Mouse (Mus musculus) embryonic facial prominence, embryonic 15.5 days (tissue): Measurements from ENCODE around the gene Mphosph6. TPM values are rescaled to one million over a fixed set of nuclear protein-coding genes. Genes with fewer than 3 reads are reported as not detected.

Experiments
- ATAC-seq: fragments of 200-750 bp; cut with Nextera tagmentation; 2 replicates; pipeline ENCODE4 v1.8.0; 2017; ENCODE audit warnings: low read depth, moderate TSS enrichment; ENCODE audit not compliant: insufficient number of reproducible peaks, low FRiP score, low TSS enrichment
- H3K27ac ChIP-seq: fragments of 300-500 bp; sonication (generic); replicated peaks from 2 replicates; pipeline ENCODE4 v1.5.1; 2015; ENCODE audit warnings: mild to moderate bottlenecking, inconsistent platforms
- H3K27me3 ChIP-seq: fragments of 300-500 bp; sonication (generic); 2 replicates; pipeline ENCODE4 v1.6.1; 2015; ENCODE audit warnings: inconsistent platforms
- H3K36me3 ChIP-seq: fragments of 300-500 bp; sonication (generic); 2 replicates; pipeline ENCODE4 v1.6.1; 2015; ENCODE audit warnings: mild to moderate bottlenecking, inconsistent platforms
- H3K4me1 ChIP-seq: fragments of 300-500 bp; sonication (generic); 2 replicates; pipeline ENCODE4 v1.6.1; 2015; ENCODE audit warnings: inconsistent platforms
- H3K4me2 ChIP-seq: fragments of 300-500 bp; sonication (generic); replicated peaks from 2 replicates; pipeline ENCODE4 v1.6.1; 2015; ENCODE audit warnings: mild to moderate bottlenecking, inconsistent platforms
- H3K4me3 ChIP-seq: fragments of 300-500 bp; sonication (generic); replicated peaks from 2 replicates; pipeline ENCODE4 v1.5.1; 2015; ENCODE audit warnings: mild to moderate bottlenecking, inconsistent platforms
- H3K9ac ChIP-seq: fragments of 300-500 bp; sonication (generic); 2 replicates; pipeline ENCODE4 v1.6.1; 2015; ENCODE audit warnings: inconsistent platforms
- H3K9me3 ChIP-seq: fragments of 300-500 bp; sonication (generic); replicated peaks from 2 replicates; pipeline ENCODE4 v1.6.1; 2016; ENCODE audit warnings: inconsistent platforms
- WGBS: fragments of 180-500 bp; shearing (Covaris S2); methylation state at CpG from one replicate; pipeline ENCODE4 v1.1.7; 2015; 5-methylcytosine and 5-hydroxymethylcytosine counted together
- polyA plus RNA-seq: library from polyadenylated mRNA; unstranded; fragments of >200 nt; fragmentation: Nextera tagmentation; extraction: Ambion mirVana; gene quantifications from 2 replicates; pipeline ENCODE4 v1.2.1, GENCODE M21; 2015

The Mphosph6 gene
- polyA plus RNA-seq, 1 experiment from 2014 or later: 50.8 TPM

DNA sequence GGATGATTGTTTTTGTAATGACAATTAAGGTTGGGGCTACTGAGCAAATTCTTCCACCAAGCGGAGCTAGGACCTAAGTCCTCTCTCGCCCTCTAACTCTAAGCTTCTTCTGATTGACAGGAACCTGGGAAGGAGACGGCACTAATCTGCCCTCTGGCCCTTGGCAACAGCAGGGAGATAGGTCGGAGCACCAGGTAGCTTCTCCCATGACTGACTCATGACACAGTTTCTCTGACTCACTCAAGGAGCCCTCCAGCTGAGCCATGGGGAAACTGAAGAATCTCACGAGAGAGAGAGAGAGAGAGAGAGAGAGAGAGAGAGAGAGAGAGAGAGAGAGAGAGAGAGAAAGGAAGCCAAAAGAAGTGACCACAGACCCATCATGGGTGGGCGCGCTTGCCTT, 32.8 kb downstream of the Mphosph6 start:
- no peak for ATAC-seq
- WGBS: 60% methylated on average over 7 of the region's 7 CpGs
- H3K9me3 ChIP-seq: no peaks in the 10 kb centered on the region

DNA sequence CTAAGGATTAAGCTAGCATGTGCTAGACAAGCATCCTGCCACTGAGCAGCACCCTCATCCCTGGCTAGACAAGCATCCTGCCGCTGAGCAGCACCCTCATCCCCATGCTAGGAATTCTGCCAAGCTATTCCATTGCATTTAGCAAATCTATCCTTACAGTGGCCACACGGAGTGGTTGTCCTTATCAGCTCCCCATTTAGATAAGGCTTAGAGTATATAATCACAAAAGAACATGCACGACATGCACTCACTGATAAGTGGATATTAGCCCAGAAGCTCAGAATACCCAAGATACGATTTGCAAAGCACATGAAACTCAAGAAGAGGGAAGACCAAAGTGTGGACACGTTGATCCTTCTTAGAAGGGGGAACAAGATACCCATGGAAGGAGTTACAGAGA, 35.8 kb downstream of the Mphosph6 start:
- Histone ChIP-seq H3K9me3 (no peaks in the 10 kb centered on the region), H3K27ac (no peak overlapping the region), H3K4me3 (no peak overlapping the region), H3K27me3 (no peaks in the 10 kb centered on the region), H3K4me2 (no peak overlapping the region), H3K9ac (no peak overlapping the region), H3K4me1 (no peaks in the 10 kb centered on the region), H3K36me3 (no peaks in the 10 kb centered on the region)
- ATAC-seq: no peak
- WGBS: 71% methylated on average over 5 of the region's 5 CpGs

More for the DNA sequence above, 32.8 kb downstream of the Mphosph6 start:
- no peak overlapping the region for H3K27ac ChIP-seq
- no peaks in the 10 kb centered on the region for H3K36me3 ChIP-seq
- H3K4me3 ChIP-seq: no peak overlapping the region
- no peaks in the 10 kb centered on the region for H3K4me1 ChIP-seq
- no peak overlapping the region for H3K4me2 ChIP-seq
- no peaks in the 10 kb centered on the region for H3K27me3 ChIP-seq
- H3K9ac ChIP-seq: no peak overlapping the region

DNA sequence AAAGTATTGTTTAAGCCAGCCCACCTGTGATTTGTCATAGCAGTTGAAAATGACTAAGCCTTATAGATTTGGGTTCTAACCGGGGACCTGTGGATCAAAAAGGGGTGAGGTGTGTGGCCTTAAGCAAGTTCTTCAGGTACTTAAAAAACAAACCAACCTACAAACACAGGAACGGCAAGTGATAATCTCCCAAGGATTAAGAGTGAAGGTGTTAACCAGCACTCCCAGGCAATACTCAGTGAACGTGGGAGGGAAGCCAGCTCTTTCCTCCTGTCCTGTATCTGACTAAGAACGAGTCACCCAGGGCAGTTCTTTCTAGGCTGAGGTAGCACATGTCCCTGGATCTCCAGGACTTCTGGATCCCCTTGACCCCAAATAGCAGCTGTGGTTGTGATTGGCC, 37.1 kb downstream of the Mphosph6 start:
- no peaks in the 10 kb centered on the region for H3K36me3 ChIP-seq
- no peak overlapping the region for H3K9ac ChIP-seq
- no peaks in the 10 kb centered on the region for H3K27me3 ChIP-seq
- 64% methylated on average over 4 of the region's 4 CpGs for WGBS
- H3K4me2 ChIP-seq: no peak overlapping the region
- 0 out of 2 replicates have a peak, but pooled peaks have one; percentile 7 for ATAC-seq
- H3K4me1 ChIP-seq: no peaks in the 10 kb centered on the region
- H3K4me3 ChIP-seq: no peak overlapping the region
- H3K9me3 ChIP-seq: no peaks in the 10 kb centered on the region
- no peak overlapping the region for H3K27ac ChIP-seq

DNA sequence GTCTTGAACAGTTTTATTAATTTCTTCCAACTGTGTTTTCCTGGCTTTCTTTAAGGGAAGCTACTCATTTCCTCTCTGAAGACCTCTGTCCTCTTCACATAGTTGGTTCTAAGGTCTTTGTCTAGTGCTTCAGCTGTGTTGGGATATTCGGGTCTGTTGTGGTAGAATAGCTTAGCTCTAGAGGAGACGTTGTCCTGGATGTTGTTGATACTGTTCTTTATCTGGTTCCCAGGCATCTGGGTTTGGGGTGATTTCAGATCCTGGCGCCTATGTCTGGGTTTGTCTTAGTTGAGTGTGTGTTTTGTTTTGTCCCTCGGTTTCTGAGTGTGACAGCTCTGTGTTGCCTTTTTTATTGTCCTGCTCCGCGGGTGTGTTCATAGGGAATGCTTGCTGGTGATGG, 39.0 kb downstream of the Mphosph6 start:
- ATAC-seq: no peak
- H3K9me3 ChIP-seq: no peaks in the 10 kb centered on the region
- no peak overlapping the region for H3K4me3 ChIP-seq
- H3K4me1 ChIP-seq: no peaks in the 10 kb centered on the region
- no peaks in the 10 kb centered on the region for H3K27me3 ChIP-seq
- H3K36me3 ChIP-seq: no peaks in the 10 kb centered on the region
- no peak overlapping the region for H3K4me2 ChIP-seq
- no peak overlapping the region for H3K9ac ChIP-seq
- H3K27ac ChIP-seq: no peak overlapping the region
- WGBS: 93% methylated on average over 6 of the region's 6 CpGs

DNA sequence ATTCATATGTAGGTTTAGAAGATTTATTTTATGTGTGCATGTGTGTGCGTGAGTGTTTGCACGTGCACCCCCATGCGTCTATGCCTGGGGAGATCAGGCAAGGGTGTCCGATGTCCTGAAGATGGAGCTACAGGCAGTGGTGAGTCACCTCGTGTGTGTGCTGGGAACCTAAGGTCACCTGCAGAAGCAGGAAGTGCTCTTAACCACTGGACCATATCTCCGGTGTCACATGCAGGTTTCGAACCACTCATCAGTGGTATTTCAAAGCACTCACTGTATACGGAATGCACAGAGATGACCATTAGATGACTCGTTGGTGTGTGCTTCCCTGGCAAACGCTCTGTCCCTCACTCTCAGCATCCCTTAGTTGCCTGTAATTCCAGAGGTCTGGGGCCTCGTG, 43.8 kb downstream of the Mphosph6 start:
- Histone ChIP-seq H3K4me1 (no peaks in the 10 kb centered on the region), H3K9me3 (no peaks in the 10 kb centered on the region), H3K27me3 (no peaks in the 10 kb centered on the region), H3K36me3 (no peaks in the 10 kb centered on the region), H3K4me3 (no peak overlapping the region), H3K27ac (no peak overlapping the region), H3K4me2 (no peak overlapping the region), H3K9ac (no peak overlapping the region)
- no peak for ATAC-seq
- WGBS: 79% methylated on average over 11 of the region's 11 CpGs

DNA sequence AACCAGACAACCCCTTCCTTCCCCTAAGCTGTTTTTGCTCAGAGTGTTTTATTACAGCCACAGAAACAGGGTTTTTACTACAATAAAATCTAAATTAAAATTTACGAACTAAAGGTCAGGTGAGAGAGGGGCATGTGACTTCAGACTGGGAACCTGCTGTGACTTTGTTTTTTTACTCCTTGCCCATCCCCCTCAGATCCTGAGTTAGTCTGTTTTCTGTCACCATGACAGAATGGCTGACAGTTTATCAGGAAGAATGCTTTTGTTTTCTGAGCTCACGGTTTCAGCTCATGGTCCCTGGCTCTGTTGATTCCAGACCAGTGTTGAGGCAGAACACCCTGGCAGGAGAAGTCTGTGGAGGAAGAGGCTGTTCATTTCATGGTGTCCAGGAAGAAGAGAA, 52.3 kb downstream of the Mphosph6 start:
- no peak for ATAC-seq
- no peak overlapping the region for H3K27ac ChIP-seq
- no peak overlapping the region for H3K4me2 ChIP-seq
- H3K9ac ChIP-seq: no peak overlapping the region
- H3K9me3 ChIP-seq: no peaks in the 10 kb centered on the region
- 56% methylated on average over 2 of the region's 2 CpGs for WGBS
- no peaks in the 10 kb centered on the region for H3K36me3 ChIP-seq
- H3K4me1 ChIP-seq: no peaks in the 10 kb centered on the region
- no peaks in the 10 kb centered on the region for H3K27me3 ChIP-seq
- no peak overlapping the region for H3K4me3 ChIP-seq

DNA sequence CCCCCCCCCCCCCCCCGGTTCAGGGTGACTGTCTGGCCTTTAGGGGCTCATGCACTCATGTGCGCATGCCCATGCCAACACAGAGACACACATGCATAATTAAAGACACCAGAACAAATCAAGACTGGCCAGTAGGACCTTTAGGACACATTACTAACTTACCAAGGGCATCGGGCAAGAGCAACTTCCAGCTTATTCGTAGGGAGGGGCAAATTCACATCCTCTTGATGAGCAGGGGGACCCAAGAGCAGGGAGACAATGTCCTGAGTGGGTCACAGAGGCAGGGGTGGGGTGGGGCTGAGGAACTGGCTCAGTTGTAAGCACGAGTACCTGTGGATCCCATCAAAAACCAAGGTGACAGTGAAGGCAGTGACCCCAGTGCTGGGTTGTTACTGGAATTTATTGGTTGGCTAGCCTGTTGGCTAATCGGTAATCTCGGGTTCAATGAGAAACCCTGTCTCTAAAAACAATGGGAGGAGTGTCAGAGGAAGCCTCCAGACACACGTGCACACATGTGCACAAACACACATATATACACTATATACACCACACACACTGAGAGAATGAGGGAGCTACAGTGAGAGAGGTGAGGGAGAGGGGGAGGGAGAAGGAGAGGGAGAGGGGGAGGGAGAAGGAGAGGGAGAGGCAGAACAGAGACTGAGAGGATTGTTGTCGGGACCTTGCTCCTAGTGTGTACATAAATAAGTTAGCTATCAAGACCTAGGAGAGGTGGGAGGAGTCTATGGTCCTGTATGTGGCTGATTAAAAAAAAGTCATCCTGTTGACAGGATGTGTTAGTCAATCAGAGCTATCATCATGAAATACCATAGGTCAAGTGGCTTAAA, 53.6 kb downstream of the Mphosph6 start:
- Histone ChIP-seq H3K27ac (no peak overlapping the region), H3K9me3 (no peaks in the 10 kb centered on the region), H3K27me3 (no peaks in the 10 kb centered on the region), H3K4me1 (no peaks in the 10 kb centered on the region), H3K4me2 (no peak overlapping the region), H3K4me3 (no peak overlapping the region), H3K36me3 (no peaks in the 10 kb centered on the region), H3K9ac (no peak overlapping the region)
- no peak for ATAC-seq
- 81% methylated on average over 9 of the region's 9 CpGs for WGBS

DNA sequence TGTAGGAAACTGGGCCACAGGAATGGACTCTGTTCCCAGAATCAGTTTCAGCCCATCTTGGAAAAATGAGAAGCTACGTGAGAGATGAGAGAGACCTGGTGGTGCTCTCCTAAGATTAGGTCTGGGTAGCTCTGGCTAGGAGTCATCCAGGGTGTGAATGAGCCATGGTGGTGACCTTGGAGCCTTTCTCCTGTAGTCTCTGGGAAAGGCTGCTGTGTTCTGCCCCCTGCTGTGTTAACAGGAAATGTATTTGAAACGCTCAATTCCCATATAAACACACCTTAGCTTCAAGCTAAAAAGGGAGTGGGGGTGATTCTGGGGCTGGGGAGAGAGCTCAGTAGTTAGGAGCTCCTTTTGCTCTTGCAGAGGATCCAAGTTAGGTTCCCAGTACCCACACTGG, 54.3 kb downstream of the Mphosph6 start:
- Histone ChIP-seq H3K9ac (no peak overlapping the region), H3K36me3 (no peaks in the 10 kb centered on the region), H3K4me3 (no peak overlapping the region), H3K9me3 (no peaks in the 10 kb centered on the region), H3K27me3 (no peaks in the 10 kb centered on the region), H3K4me1 (peaks cover 4% of the 10 kb centered on the region; the same call in 1 of the 2 replicates), H3K4me2 (no peak overlapping the region), H3K27ac (no peak overlapping the region)
- WGBS: 31% methylated on average over 2 of the region's 2 CpGs
- ATAC-seq: no peak

DNA sequence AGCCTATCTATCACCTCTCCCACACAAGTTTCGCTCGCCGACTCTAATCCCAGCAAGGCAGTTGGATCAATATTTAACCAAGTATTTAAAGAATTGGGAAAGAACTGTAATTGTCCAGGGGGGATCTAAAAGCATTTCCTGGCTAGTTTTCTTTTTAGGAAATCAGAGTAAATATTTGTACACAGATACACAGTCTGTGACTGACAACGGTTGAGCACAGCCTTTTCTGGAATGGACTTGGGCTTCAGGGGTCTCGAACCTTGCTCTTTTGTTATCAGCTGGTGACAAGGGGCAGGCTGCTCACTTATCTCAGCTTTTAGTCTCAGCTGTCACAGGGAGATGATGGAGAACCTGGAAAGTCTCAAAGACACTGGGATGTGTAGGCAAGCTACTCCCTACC, 55.1 kb downstream of the Mphosph6 start:
- Histone ChIP-seq H3K27me3 (no peaks in the 10 kb centered on the region), H3K27ac (no peak overlapping the region), H3K4me2 (no peak overlapping the region), H3K36me3 (no peaks in the 10 kb centered on the region), H3K9ac (no peak overlapping the region), H3K9me3 (no peaks in the 10 kb centered on the region), H3K4me3 (no peak overlapping the region), H3K4me1 (peaks cover 4% of the 10 kb centered on the region; the same call in 1 of the 2 replicates)
- ATAC-seq: no peak
- 90% methylated on average over 5 of the region's 5 CpGs for WGBS

DNA sequence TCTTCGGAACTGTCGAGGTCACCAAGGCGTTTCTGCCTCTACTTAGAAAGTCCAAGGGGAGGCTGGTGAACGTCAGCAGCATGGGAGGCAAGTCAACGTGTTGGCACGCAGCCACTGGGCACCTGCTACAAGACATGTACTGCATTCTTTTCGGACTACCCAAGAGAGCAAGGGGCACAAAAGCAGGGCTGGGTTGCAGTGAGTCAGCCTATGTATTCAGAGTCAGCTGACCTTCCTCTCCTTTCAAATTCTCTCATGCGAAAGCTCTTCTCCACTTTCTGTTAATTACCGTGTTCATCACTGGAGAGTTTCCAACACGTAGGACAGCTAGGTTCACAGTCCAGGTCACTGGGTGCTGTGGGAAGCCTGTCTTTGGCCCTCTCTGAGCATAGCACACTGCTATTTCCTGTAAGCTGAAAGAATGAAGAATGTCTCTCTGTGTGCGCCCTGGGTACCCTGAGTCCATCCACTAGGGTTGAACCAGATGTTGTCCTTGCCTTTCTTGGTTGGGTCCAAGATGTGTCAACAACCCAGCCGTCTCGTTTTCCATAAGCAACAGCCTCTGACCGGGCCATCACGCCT, 59.2 kb downstream of the Mphosph6 start:
- peaks cover 4% of the 10 kb centered on the region; the same call in 1 of the 2 replicates for H3K4me1 ChIP-seq
- H3K27ac ChIP-seq: no peak overlapping the region
- ATAC-seq: 0 out of 2 replicates have a peak, but pooled peaks have one; percentile 52
- no peak overlapping the region for H3K9ac ChIP-seq
- H3K27me3 ChIP-seq: no peaks in the 10 kb centered on the region
- 71% methylated on average over 15 of the region's 15 CpGs for WGBS
- H3K9me3 ChIP-seq: no peaks in the 10 kb centered on the region
- H3K4me3 ChIP-seq: no peak overlapping the region
- no peaks in the 10 kb centered on the region for H3K36me3 ChIP-seq
- no peak overlapping the region for H3K4me2 ChIP-seq
